Mouse (Mus musculus): ENCODE results near the gene Grb10. TPM values are rescaled to one million over a fixed set of nuclear protein-coding genes. Genes with fewer than 3 reads are reported as not detected.

Gene Grb10
- polyA plus RNA-seq, 1 experiment from 2014 or later: 283 TPM

- Histone ChIP-seq H3K4me1 (ENCODE audit: control insufficient read depth, insufficient read depth, low read length) (0 out of 2 replicates have a peak, but pooled peaks cover 2% of the 10 kb centered on the region), H3K36me3 (ENCODE audit: control insufficient read depth, insufficient read depth, low read length) (no peaks in the 10 kb centered on the region), H3K27me3 (ENCODE audit: control insufficient read depth, insufficient read depth, low read length) (peaks cover 57% of the 10 kb centered on the region), H3K9ac (ENCODE audit: low read length) (peak overlapping the region; percentile 96), H3K4me3 (ENCODE audit: low read depth, low read length) (peak overlapping the region; percentile 63), H3K4me2 (ENCODE audit: low read depth, severe bottlenecking) (peak overlapping the region; percentile 31), H3K27ac (replicated peaks; ENCODE audit: low read depth, low read length) (peak overlapping the region; percentile 97), H3K9me3 (ENCODE audit: control insufficient read depth, low read length) (no peaks in the 10 kb centered on the region)
- DNase-seq (ENCODE audit: low spot score): peak; percentile 84
- 1% methylated on average over 50 of the region's 93 CpGs for WGBS
- peak; percentile 71 for ATAC-seq (ENCODE audit: insufficient number of reproducible peaks, low FRiP score, low TSS enrichment, low read depth)
Observed at GRCm38 (mm10) chr11:12037075-12037686, 1.3 kb downstream of the Grb10 start.

GRCm38 (mm10) chr11:12035916-12036910 is 2.3 kb downstream of the Grb10 start:
- ATAC-seq (ENCODE audit: insufficient number of reproducible peaks, low FRiP score, low TSS enrichment, low read depth): no peak
- H3K27me3 ChIP-seq (ENCODE audit: control insufficient read depth, insufficient read depth, low read length): peaks cover 64% of the 10 kb centered on the region

GRCm38 (mm10) chr11:12035324-12035723 is 3.2 kb downstream of the Grb10 start:
- H3K27me3 ChIP-seq (ENCODE audit: control insufficient read depth, insufficient read depth, low read length): peaks cover 64% of the 10 kb centered on the region
- DNase-seq (ENCODE audit: low spot score) (peak; percentile 58), ATAC-seq (ENCODE audit: insufficient number of reproducible peaks, low FRiP score, low TSS enrichment, low read depth) (no peak)
- H3K9ac ChIP-seq (ENCODE audit: low read length): peak overlapping the region; percentile 96
- peak overlapping the region; percentile 67 for H3K4me2 ChIP-seq (ENCODE audit: low read depth, severe bottlenecking)
- no peaks in the 10 kb centered on the region for H3K36me3 ChIP-seq (ENCODE audit: control insufficient read depth, insufficient read depth, low read length)
- WGBS: 5% methylated on average over 12 of the region's 12 CpGs
- 0 out of 2 replicates have a peak, but pooled peaks cover 2% of the 10 kb centered on the region for H3K4me1 ChIP-seq (ENCODE audit: control insufficient read depth, insufficient read depth, low read length)
- H3K27ac ChIP-seq (replicated peaks; ENCODE audit: low read depth, low read length): no peak overlapping the region; the same call in 1 of the 2 replicates
- no peaks in the 10 kb centered on the region for H3K9me3 ChIP-seq (ENCODE audit: control insufficient read depth, low read length)
- peak overlapping the region; percentile 63 for H3K4me3 ChIP-seq (ENCODE audit: low read depth, low read length)

More at GRCm38 (mm10) chr11:12035916-12036910, 2.3 kb downstream of the Grb10 start:
- Histone ChIP-seq H3K4me3 (ENCODE audit: low read depth, low read length) (peak overlapping the region; percentile 63), H3K4me2 (ENCODE audit: low read depth, severe bottlenecking) (peak overlapping the region; percentile 15), H3K4me1 (ENCODE audit: control insufficient read depth, insufficient read depth, low read length) (0 out of 2 replicates have a peak, but pooled peaks cover 2% of the 10 kb centered on the region), H3K9ac (ENCODE audit: low read length) (peak overlapping the region; percentile 96), H3K9me3 (ENCODE audit: control insufficient read depth, low read length) (no peaks in the 10 kb centered on the region), H3K27ac (replicated peaks; ENCODE audit: low read depth, low read length) (peak overlapping the region; percentile 97), H3K36me3 (ENCODE audit: control insufficient read depth, insufficient read depth, low read length) (no peaks in the 10 kb centered on the region)
- WGBS: 4% methylated on average over 57 of the region's 65 CpGs
- DNase-seq (ENCODE audit: low spot score): peak; percentile 60

- Histone ChIP-seq H3K4me2 (ENCODE audit: low read depth, severe bottlenecking) (peak overlapping the region; percentile 67), H3K36me3 (ENCODE audit: control insufficient read depth, insufficient read depth, low read length) (no peaks in the 10 kb centered on the region), H3K27ac (replicated peaks; ENCODE audit: low read depth, low read length) (no peak overlapping the region), H3K4me3 (ENCODE audit: low read depth, low read length) (peak overlapping the region; percentile 63), H3K9ac (ENCODE audit: low read length) (peak overlapping the region; percentile 96), H3K27me3 (ENCODE audit: control insufficient read depth, insufficient read depth, low read length) (peaks cover 65% of the 10 kb centered on the region), H3K9me3 (ENCODE audit: control insufficient read depth, low read length) (no peaks in the 10 kb centered on the region), H3K4me1 (ENCODE audit: control insufficient read depth, insufficient read depth, low read length) (0 out of 2 replicates have a peak, but pooled peaks cover 2% of the 10 kb centered on the region)
- peak; percentile 46 for DNase-seq (ENCODE audit: low spot score)
- WGBS: 52% methylated on average over 4 of the region's 4 CpGs
- no peak for ATAC-seq (ENCODE audit: insufficient number of reproducible peaks, low FRiP score, low TSS enrichment, low read depth)
Observed at GRCm38 (mm10) chr11:12034781-12035180, 3.7 kb downstream of the Grb10 start.

GRCm38 (mm10) chr11:12034371-12034770 is 4.1 kb downstream of the Grb10 start:
- Histone ChIP-seq H3K36me3 (ENCODE audit: control insufficient read depth, insufficient read depth, low read length) (no peaks in the 10 kb centered on the region), H3K4me3 (ENCODE audit: low read depth, low read length) (peak overlapping the region; percentile 63), H3K9ac (ENCODE audit: low read length) (peak overlapping the region; percentile 96), H3K4me1 (ENCODE audit: control insufficient read depth, insufficient read depth, low read length) (0 out of 2 replicates have a peak, but pooled peaks cover 2% of the 10 kb centered on the region), H3K4me2 (ENCODE audit: low read depth, severe bottlenecking) (peak overlapping the region; percentile 67), H3K27me3 (ENCODE audit: control insufficient read depth, insufficient read depth, low read length) (peaks cover 64% of the 10 kb centered on the region), H3K27ac (replicated peaks; ENCODE audit: low read depth, low read length) (no peak overlapping the region; the same call in 1 of the 2 replicates), H3K9me3 (ENCODE audit: control insufficient read depth, low read length) (no peaks in the 10 kb centered on the region; the same call in 1 of the 2 replicates)
- 40% methylated on average over 5 of the region's 5 CpGs for WGBS
- DNase-seq (ENCODE audit: low spot score) (peak; percentile 45), ATAC-seq (ENCODE audit: insufficient number of reproducible peaks, low FRiP score, low TSS enrichment, low read depth) (no peak)

- ATAC-seq (ENCODE audit: insufficient number of reproducible peaks, low FRiP score, low TSS enrichment, low read depth) (no peak), DNase-seq (ENCODE audit: low spot score) (no peak)
- Histone ChIP-seq H3K9me3 (ENCODE audit: control insufficient read depth, low read length) (peaks cover 3% of the 10 kb centered on the region; the same call in 1 of the 2 replicates), H3K36me3 (ENCODE audit: control insufficient read depth, insufficient read depth, low read length) (peaks cover 4% of the 10 kb centered on the region; the same call in 1 of the 2 replicates), H3K27ac (replicated peaks; ENCODE audit: low read depth, low read length) (no peak overlapping the region), H3K4me1 (ENCODE audit: control insufficient read depth, insufficient read depth, low read length) (0 out of 2 replicates have a peak, but pooled peaks cover 2% of the 10 kb centered on the region), H3K27me3 (ENCODE audit: control insufficient read depth, insufficient read depth, low read length) (peaks cover 73% of the 10 kb centered on the region), H3K9ac (ENCODE audit: low read length) (0 out of 2 replicates have a peak overlapping the region, but pooled peaks have one; percentile 17), H3K4me2 (ENCODE audit: low read depth, severe bottlenecking) (peak overlapping the region; percentile 37; the same call in 1 of the 2 replicates), H3K4me3 (ENCODE audit: low read depth, low read length) (peak overlapping the region; percentile 6; the same call in 1 of the 2 replicates)
- WGBS: 27% methylated on average over 5 of the region's 5 CpGs
Observed at GRCm38 (mm10) chr11:12032831-12033230, 5.7 kb downstream of the Grb10 start.

- H3K4me1 ChIP-seq (ENCODE audit: control insufficient read depth, insufficient read depth, low read length): no peaks in the 10 kb centered on the region
- 68% methylated on average over 17 of the region's 17 CpGs for WGBS
- peaks cover 16% of the 10 kb centered on the region for H3K9me3 ChIP-seq (ENCODE audit: control insufficient read depth, low read length)
- no peak overlapping the region for H3K9ac ChIP-seq (ENCODE audit: low read length)
- no peak overlapping the region for H3K4me2 ChIP-seq (ENCODE audit: low read depth, severe bottlenecking)
- DNase-seq (ENCODE audit: low spot score) (no peak), ATAC-seq (ENCODE audit: insufficient number of reproducible peaks, low FRiP score, low TSS enrichment, low read depth) (peak; percentile 32)
- no peak overlapping the region for H3K27ac ChIP-seq (replicated peaks; ENCODE audit: low read depth, low read length)
- no peak overlapping the region for H3K4me3 ChIP-seq (ENCODE audit: low read depth, low read length)
- H3K36me3 ChIP-seq (ENCODE audit: control insufficient read depth, insufficient read depth, low read length): peaks cover 15% of the 10 kb centered on the region
- peaks cover 82% of the 10 kb centered on the region for H3K27me3 ChIP-seq (ENCODE audit: control insufficient read depth, insufficient read depth, low read length)
Observed at GRCm38 (mm10) chr11:12026638-12027037, 11.8 kb downstream of the Grb10 start.
